Mouse (Mus musculus) midbrain, embryonic 15.5 days (tissue): ENCODE results near the gene Rreb1. TPM values are rescaled to one million over a fixed set of nuclear protein-coding genes. Genes with fewer than 3 reads are reported as not detected.

Source experiments
- ATAC-seq: fragments of 200-750 bp; cut with Nextera tagmentation; replicated peaks from 2 replicates; pipeline ENCODE4 v1.8.0; 2017; ENCODE audit warnings: moderate TSS enrichment
- H3K27ac ChIP-seq: fragments of 300-500 bp; sonication (generic); 2 replicates; pipeline ENCODE4 v1.5.1; 2015; ENCODE audit warnings: mild to moderate bottlenecking, inconsistent platforms
- H3K27me3 ChIP-seq: fragments of 300-500 bp; sonication (generic); replicated peaks from 2 replicates; pipeline ENCODE4 v1.6.1; 2015; ENCODE audit warnings: inconsistent platforms
- H3K36me3 ChIP-seq: fragments of 300-500 bp; sonication (generic); replicated peaks from 2 replicates; pipeline ENCODE4 v1.6.1; 2015; ENCODE audit warnings: inconsistent platforms
- H3K4me1 ChIP-seq: fragments of 300-500 bp; sonication (generic); 2 replicates; pipeline ENCODE4 v1.6.1; 2015; ENCODE audit warnings: inconsistent platforms
- H3K4me2 ChIP-seq: fragments of 300-500 bp; sonication (generic); 2 replicates; pipeline ENCODE4 v1.6.1; 2015; ENCODE audit warnings: inconsistent platforms, mild to moderate bottlenecking, moderate library complexity
- H3K4me3 ChIP-seq: fragments of 300-500 bp; sonication (generic); 2 replicates; pipeline ENCODE4 v1.5.1; 2015; ENCODE audit warnings: mild to moderate bottlenecking, inconsistent platforms
- H3K9ac ChIP-seq: fragments of 300-500 bp; sonication (generic); 2 replicates; pipeline ENCODE4 v1.6.1; 2015; ENCODE audit warnings: mild to moderate bottlenecking, inconsistent platforms
- H3K9me3 ChIP-seq: fragments of 300-500 bp; sonication (generic); 2 replicates; pipeline ENCODE4 v1.6.1; 2016; ENCODE audit warnings: inconsistent platforms
- WGBS: fragments of 180-500 bp; shearing (Covaris S2); methylation state at CpG from one replicate; pipeline ENCODE4 v1.1.7; 2015; ENCODE audit warnings: mixed read lengths; 5-methylcytosine and 5-hydroxymethylcytosine counted together
- polyA plus RNA-seq: library from polyadenylated mRNA; unstranded; fragments of >200 nt; fragmentation: Nextera tagmentation; extraction: Ambion mirVana; gene quantifications from 2 replicates; pipeline ENCODE4 v1.2.1, GENCODE M21; 2015

Rreb1 gene
- polyA plus RNA-seq, 1 experiment from 2014 or later: 3.9 TPM

- Histone ChIP-seq H3K27ac (no peak overlapping the region), H3K36me3 (no peaks in the 10 kb centered on the region), H3K4me1 (peaks cover 10% of the 10 kb centered on the region; the same call in 1 of the 2 replicates), H3K27me3 (no peaks in the 10 kb centered on the region), H3K9ac (no peak overlapping the region), H3K4me3 (no peak overlapping the region), H3K4me2 (peak overlapping the region; percentile 27), H3K9me3 (no peaks in the 10 kb centered on the region)
- WGBS: 11% methylated on average over 14 of the region's 14 CpGs
- ATAC-seq: no peak; the same call in 1 of the 2 replicates
Measured at GRCm38 (mm10) chr13:37969337-37969736, 191.1 kb downstream of the Rreb1 start.

- no peak overlapping the region for H3K4me3 ChIP-seq
- H3K9me3 ChIP-seq: no peaks in the 10 kb centered on the region
- no peaks in the 10 kb centered on the region for H3K36me3 ChIP-seq
- no peaks in the 10 kb centered on the region for H3K27me3 ChIP-seq
- no peak overlapping the region for H3K9ac ChIP-seq
- no peak overlapping the region for H3K4me2 ChIP-seq
- no peak for ATAC-seq
- 66% methylated on average over 8 of the region's 8 CpGs for WGBS
- no peak overlapping the region; the same call in 1 of the 2 replicates for H3K27ac ChIP-seq
- H3K4me1 ChIP-seq: peaks cover 10% of the 10 kb centered on the region; the same call in 1 of the 2 replicates
Measured at GRCm38 (mm10) chr13:37969988-37970387, 191.8 kb downstream of the Rreb1 start.

- H3K4me3 ChIP-seq: no peak overlapping the region
- no peaks in the 10 kb centered on the region for H3K9me3 ChIP-seq
- 0 out of 2 replicates have a peak, but pooled peaks cover 4% of the 10 kb centered on the region for H3K36me3 ChIP-seq
- no peak overlapping the region for H3K27ac ChIP-seq
- no peaks in the 10 kb centered on the region for H3K27me3 ChIP-seq
- ATAC-seq: no peak
- 91% methylated on average over 11 of the region's 11 CpGs for WGBS
- no peak overlapping the region for H3K4me2 ChIP-seq
- H3K9ac ChIP-seq: no peak overlapping the region
- H3K4me1 ChIP-seq: peaks cover 10% of the 10 kb centered on the region; the same call in 1 of the 2 replicates
Measured at GRCm38 (mm10) chr13:37970887-37971530, 192.8 kb downstream of the Rreb1 start.

GRCm38 (mm10) chr13:37974036-37974435, 195.8 kb downstream of the Rreb1 start:
- 86% methylated on average over 6 of the region's 6 CpGs for WGBS
- no peak overlapping the region for H3K9ac ChIP-seq
- H3K36me3 ChIP-seq: peaks cover 8% of the 10 kb centered on the region; the same call in 1 of the 2 replicates

GRCm38 (mm10) chr13:37974731-37975130, 196.5 kb downstream of the Rreb1 start:
- Histone ChIP-seq H3K27me3 (no peaks in the 10 kb centered on the region), H3K9me3 (no peaks in the 10 kb centered on the region), H3K9ac (no peak overlapping the region), H3K4me2 (no peak overlapping the region), H3K4me1 (no peaks in the 10 kb centered on the region), H3K27ac (no peak overlapping the region), H3K4me3 (no peak overlapping the region), H3K36me3 (peaks cover 11% of the 10 kb centered on the region; the same call in 1 of the 2 replicates)
- WGBS: 89% methylated on average over 5 of the region's 5 CpGs
- no peak for ATAC-seq

More at GRCm38 (mm10) chr13:37974036-37974435, 195.8 kb downstream of the Rreb1 start:
- no peak for ATAC-seq
- Histone ChIP-seq H3K4me3 (no peak overlapping the region), H3K4me2 (no peak overlapping the region), H3K4me1 (peaks cover 3% of the 10 kb centered on the region; the same call in 1 of the 2 replicates), H3K27me3 (no peaks in the 10 kb centered on the region), H3K27ac (no peak overlapping the region), H3K9me3 (no peaks in the 10 kb centered on the region)

- Histone ChIP-seq H3K9ac (no peak overlapping the region), H3K36me3 (peaks cover 41% of the 10 kb centered on the region), H3K27me3 (no peaks in the 10 kb centered on the region), H3K4me3 (no peak overlapping the region), H3K4me1 (no peaks in the 10 kb centered on the region), H3K9me3 (no peaks in the 10 kb centered on the region), H3K27ac (no peak overlapping the region), H3K4me2 (no peak overlapping the region)
- WGBS: 87% methylated on average over 12 of the region's 12 CpGs
- ATAC-seq: no peak
Measured at GRCm38 (mm10) chr13:37979506-37979905, 201.3 kb downstream of the Rreb1 start.

GRCm38 (mm10) chr13:37980346-37980745, 202.1 kb downstream of the Rreb1 start:
- no peak overlapping the region for H3K9ac ChIP-seq
- H3K4me3 ChIP-seq: no peak overlapping the region
- H3K27ac ChIP-seq: no peak overlapping the region
- ATAC-seq: no peak
- peaks cover 43% of the 10 kb centered on the region for H3K36me3 ChIP-seq
- no peaks in the 10 kb centered on the region for H3K4me1 ChIP-seq
- no peaks in the 10 kb centered on the region for H3K27me3 ChIP-seq
- H3K4me2 ChIP-seq: no peak overlapping the region
- 92% methylated on average over 10 of the region's 10 CpGs for WGBS
- H3K9me3 ChIP-seq: no peaks in the 10 kb centered on the region

- Histone ChIP-seq H3K4me3 (no peak overlapping the region), H3K9me3 (no peaks in the 10 kb centered on the region), H3K9ac (no peak overlapping the region), H3K36me3 (peaks cover 45% of the 10 kb centered on the region), H3K27me3 (no peaks in the 10 kb centered on the region), H3K4me1 (no peaks in the 10 kb centered on the region), H3K27ac (no peak overlapping the region), H3K4me2 (no peak overlapping the region)
- ATAC-seq: no peak
- 92% methylated on average over 5 of the region's 5 CpGs for WGBS
Measured at GRCm38 (mm10) chr13:37981063-37981462, 202.9 kb downstream of the Rreb1 start.

- no peaks in the 10 kb centered on the region for H3K4me1 ChIP-seq
- no peak overlapping the region for H3K9ac ChIP-seq
- H3K4me3 ChIP-seq: no peak overlapping the region
- no peak overlapping the region for H3K4me2 ChIP-seq
- no peaks in the 10 kb centered on the region for H3K9me3 ChIP-seq
- H3K36me3 ChIP-seq: peaks cover 64% of the 10 kb centered on the region
- H3K27me3 ChIP-seq: no peaks in the 10 kb centered on the region
- ATAC-seq: no peak
- H3K27ac ChIP-seq: no peak overlapping the region
- 80% methylated on average over 10 of the region's 10 CpGs for WGBS
Measured at GRCm38 (mm10) chr13:37986166-37986565, 208.0 kb downstream of the Rreb1 start.

GRCm38 (mm10) chr13:37989701-37990100, 211.5 kb downstream of the Rreb1 start:
- H3K27ac ChIP-seq: no peak overlapping the region
- H3K9me3 ChIP-seq: no peaks in the 10 kb centered on the region
- H3K27me3 ChIP-seq: no peaks in the 10 kb centered on the region
- no peak overlapping the region for H3K9ac ChIP-seq
- peaks cover 40% of the 10 kb centered on the region for H3K36me3 ChIP-seq
- peaks cover 16% of the 10 kb centered on the region for H3K4me1 ChIP-seq
- no peak overlapping the region for H3K4me2 ChIP-seq
- ATAC-seq: no peak
- H3K4me3 ChIP-seq: no peak overlapping the region
- WGBS: 93% methylated on average over 8 of the region's 8 CpGs

GRCm38 (mm10) chr13:37992638-37993371, 214.6 kb downstream of the Rreb1 start:
- Histone ChIP-seq H3K9me3 (no peaks in the 10 kb centered on the region), H3K4me3 (peak overlapping the region; percentile 80), H3K4me1 (peaks cover 16% of the 10 kb centered on the region), H3K4me2 (peak overlapping the region; percentile 61), H3K27me3 (no peaks in the 10 kb centered on the region), H3K27ac (no peak overlapping the region), H3K9ac (peak overlapping the region; percentile 89), H3K36me3 (peaks cover 18% of the 10 kb centered on the region; the same call in 1 of the 2 replicates)
- 12% methylated on average over 10 of the region's 10 CpGs for WGBS
- ATAC-seq: no peak

- H3K4me3 ChIP-seq: peak overlapping the region; percentile 80
- H3K36me3 ChIP-seq: peaks cover 15% of the 10 kb centered on the region; the same call in 1 of the 2 replicates
- peak overlapping the region; percentile 94 for H3K27ac ChIP-seq
- H3K4me2 ChIP-seq: peak overlapping the region; percentile 61
- H3K9ac ChIP-seq: peak overlapping the region; percentile 89
- no peaks in the 10 kb centered on the region for H3K27me3 ChIP-seq
- under 1% methylated on average over 17 of the region's 17 CpGs for WGBS
- H3K9me3 ChIP-seq: no peaks in the 10 kb centered on the region
- ATAC-seq: no peak
- peaks cover 16% of the 10 kb centered on the region for H3K4me1 ChIP-seq
Measured at GRCm38 (mm10) chr13:37993376-37993703, 215.1 kb downstream of the Rreb1 start.
